Mouse (Mus musculus) stomach, postnatal 0 days (tissue): ENCODE data around the gene Sri.

Experiments
- CTCF ChIP-seq: IDR thresholded peaks from 2 replicates; pipeline ENCODE4 v1.5.1; 2016; ENCODE audit warnings: antibody characterized with exemption, low read depth, mild to moderate bottlenecking, moderate library complexity
- EP300 ChIP-seq: optimal IDR thresholded peaks from 2 replicates; pipeline ENCODE3; 2016; ENCODE audit warnings: antibody characterized with exemption

- TF ChIP-seq CTCF (no peak), EP300 (no peak)
Measured at GRCm38 (mm10) chr5:8062469-8062868, 16.6 kb downstream of the Sri start.
